ENCODE assay signal across 8 mouse cellular contexts in genomic region chr9:121858153-121858488, GRCm38 (mm10). TPM values are rescaled to one million over a fixed set of nuclear protein-coding genes. Genes with fewer than 3 reads are reported as not detected.
DNase-seq lines count a peak whose midpoint lies in the region; ATAC-seq and TF ChIP-seq lines count a peak whose summit lies in the region.

Higd1a (minus strand) TSS chr9:121858362.

- no peaks in the 10 kb centered on the region for H3K9me3 ChIP-seq in heart, embryonic 10.5 days
- no peaks in the 10 kb centered on the region for H3K9me3 ChIP-seq in midbrain, embryonic 16.5 days (replicated peaks; ENCODE audit: control insufficient read depth, low read length, poor library complexity, severe bottlenecking)

- H3K36me3 ChIP-seq in heart, embryonic 10.5 days = peaks cover 6% of the 10 kb centered on the region; the same call in 1 of the 2 replicates
- H3K36me3 ChIP-seq in midbrain, embryonic 16.5 days (ENCODE audit: control insufficient read depth, insufficient read depth, low read length) = no peaks in the 10 kb centered on the region

- 14% methylated on average over 6 of the region's 6 CpGs for WGBS in heart, embryonic 10.5 days
- WGBS in midbrain, embryonic 16.5 days = 5% methylated on average over 6 of the region's 6 CpGs

- TF ChIP-seq CTCF in brain, embryonic 14.5 days (IDR thresholded peaks at IDR 0.05; ENCODE audit: borderline replicate concordance, extremely low read depth, insufficient read depth, insufficient read length) = no peak

- peak within 1 kb of the TSS; percentile 85 for H3K9ac ChIP-seq in midbrain, embryonic 16.5 days (ENCODE audit: low read depth, low read length)

- H3K27me3 ChIP-seq in heart, embryonic 10.5 days (ENCODE audit: insufficient read depth, poor library complexity, severe bottlenecking) = no peaks in the 10 kb centered on the region
- H3K27me3 ChIP-seq in midbrain, embryonic 16.5 days (ENCODE audit: control insufficient read depth, insufficient read depth, low read depth, low read length) = no peaks in the 10 kb centered on the region

- ATAC-seq in midbrain, embryonic 16.5 days = no peak

- peaks cover 8% of the 10 kb centered on the region; the same call in 1 of the 2 replicates for H3K4me1 ChIP-seq in heart, embryonic 10.5 days
- peaks cover 8% of the 10 kb centered on the region for H3K4me1 ChIP-seq in midbrain, embryonic 16.5 days (ENCODE audit: control insufficient read depth, insufficient read depth, low read length)

- no peak for TF ChIP-seq POLR2A in brain, embryonic 14.5 days (IDR thresholded peaks at IDR 0.05; ENCODE audit: borderline replicate concordance, extremely low read depth, insufficient read depth, insufficient read length, poor library complexity, severe bottlenecking)

- H3K4me2 ChIP-seq in midbrain, embryonic 16.5 days (ENCODE audit: low read length) = peak within 1 kb of the TSS; percentile 76

- H3K4me3 ChIP-seq in heart, embryonic 10.5 days = peak within 1 kb of the TSS; percentile 94
- peak within 1 kb of the TSS; percentile 76 for H3K4me3 ChIP-seq in midbrain, embryonic 16.5 days (ENCODE audit: low read depth, low read length)

- no peak for DNase-seq in layer of hippocampus, adult 8-10 months (ENCODE audit: low spot score in 2 of 2)
- DNase-seq in layer of hippocampus, adult 9-11 months = no peak
- DNase-seq in brain, embryonic 14.5 days (ENCODE audit: low read depth) = no peak
- DNase-seq in heart, embryonic 10.5 days (ENCODE audit: low spot score) = peak; percentile 74
- no peak for DNase-seq in layer of hippocampus, postnatal 36 days
- no peak for DNase-seq in adipocyte (ENCODE audit: low spot score)
- no peak for DNase-seq in right cerebral cortex, postnatal 10 days (ENCODE audit: low spot score in 2 of 2)

- H3K27ac ChIP-seq in heart, embryonic 10.5 days = peak within 1 kb of the TSS; percentile 99
- H3K27ac ChIP-seq in midbrain, embryonic 16.5 days (ENCODE audit: low read length) = peak within 1 kb of the TSS; percentile 93

RNA-seq across cellular contexts. Expression of gene Higd1a, which starts in this region (rescaled TPM):
- total RNA-seq in layer of hippocampus, adult 8-10 months (2022) = 10 to 100 TPM; 73.8 to 88.7 (median 86.3) TPM
- polyA plus RNA-seq in brain, embryonic 14.5 days (2012; rRNA removed) = 42.6 and 43.8 TPM in 2 replicates
- 254 and 270 TPM in 2 replicates for polyA plus RNA-seq in heart, embryonic 10.5 days (2016; fragmentation: Nextera tagmentation; extraction: Ambion mirVana)
- 10 to 100 TPM; 90.4 to 93.2 TPM for total RNA-seq in layer of hippocampus, postnatal 36 days (2021)
- polyA plus RNA-seq in midbrain, embryonic 16.5 days (2015; fragmentation: Nextera tagmentation; extraction: Ambion mirVana) = 143 and 154 TPM in 2 replicates
